Mouse (Mus musculus) lung, postnatal 0 days (tissue): ENCODE measurements around the gene Gucy2e. TPM values are rescaled to one million over a fixed set of nuclear protein-coding genes. Genes with fewer than 3 reads are reported as not detected.

Experiments
- ATAC-seq: fragments of 200-750 bp; cut with Nextera tagmentation; 2 replicates; pipeline ENCODE4 v1.8.0; 2017; ENCODE audit warnings: moderate library complexity
- DNase-seq: peaks from one replicate; pipeline ENCODE4 v3.0.0-alpha.2; 2016; ENCODE audit warnings: low spot score
- H3K27ac ChIP-seq: fragments of 300-500 bp; sonication (generic); 2 replicates; pipeline ENCODE4 v1.5.1; 2014; ENCODE audit warnings: antibody characterized with exemption, mild to moderate bottlenecking, low read length, mixed read lengths
- H3K27me3 ChIP-seq: fragments of 300-500 bp; sonication (generic); replicated peaks from 2 replicates; pipeline ENCODE4 v1.6.1; 2014; ENCODE audit warnings: low read length, mixed read lengths; ENCODE audit not compliant: insufficient read depth
- H3K36me3 ChIP-seq: fragments of 300-500 bp; sonication (generic); 2 replicates; pipeline ENCODE4 v1.6.1; 2014; ENCODE audit warnings: low read length, mixed read lengths; ENCODE audit not compliant: insufficient read depth
- H3K4me1 ChIP-seq: fragments of 300-500 bp; sonication (generic); 2 replicates; pipeline ENCODE4 v1.6.1; 2014; ENCODE audit warnings: antibody characterized with exemption, low read depth, low read length, mixed read lengths; ENCODE audit not compliant: insufficient read depth
- H3K4me2 ChIP-seq: fragments of 300-500 bp; sonication (generic); replicated peaks from 2 replicates; pipeline ENCODE4 v1.6.1; 2014; ENCODE audit warnings: low read depth, mild to moderate bottlenecking, low read length, moderate library complexity, mixed read lengths
- H3K4me3 ChIP-seq: fragments of 300-500 bp; sonication (generic); 2 replicates; pipeline ENCODE4 v1.5.1; 2014; ENCODE audit warnings: low read depth, low read length
- H3K9ac ChIP-seq: fragments of 300-500 bp; sonication (generic); replicated peaks from 2 replicates; pipeline ENCODE4 v1.6.1; 2014; ENCODE audit warnings: low read depth, mild to moderate bottlenecking
- H3K9me3 ChIP-seq: fragments of 300-500 bp; sonication (generic); 2 replicates; pipeline ENCODE4 v1.6.1; 2016; ENCODE audit warnings: low read length, mixed read lengths
- CTCF ChIP-seq: IDR thresholded peaks from 2 replicates; pipeline ENCODE4 v1.5.1; 2016; ENCODE audit warnings: antibody characterized with exemption, mild to moderate bottlenecking
- EP300 ChIP-seq: IDR thresholded peaks from 2 replicates; pipeline ENCODE4 v1.6.1; 2016; ENCODE audit warnings: antibody characterized with exemption, mild to moderate bottlenecking, control low read depth
- WGBS: fragments of 180-500 bp; shearing (Covaris S2); extraction: QIAGEN DNeasy Blood & Tissue Kit; methylation state at CpG from one replicate; pipeline ENCODE4 v1.1.7; 2014; 5-methylcytosine and 5-hydroxymethylcytosine counted together
- polyA plus RNA-seq: library from polyadenylated mRNA; unstranded; fragments of >200 nt; fragmentation: Nextera tagmentation; extraction: Ambion mirVana; gene quantifications from 2 replicates; pipeline ENCODE4 v1.2.1, GENCODE M21; 2015

Gucy2e gene
- polyA plus RNA-seq, 1 experiment from 2014 or later = 0.04 TPM

GRCm38 (mm10) chr11:69233141-69233540 is 3.7 kb downstream of the Gucy2e start:
- H3K27me3 ChIP-seq = peaks cover 18% of the 10 kb centered on the region
- H3K9me3 ChIP-seq = no peaks in the 10 kb centered on the region
- ATAC-seq (no peak), DNase-seq (no peak)
- 81% methylated on average over 2 of the region's 2 CpGs for WGBS
- no peak overlapping the region for H3K4me3 ChIP-seq
- H3K4me2 ChIP-seq = no peak overlapping the region
- TF ChIP-seq EP300 (no peak), CTCF (no peak)
- H3K9ac ChIP-seq = no peak overlapping the region
- no peaks in the 10 kb centered on the region for H3K36me3 ChIP-seq
- no peak overlapping the region for H3K27ac ChIP-seq
- H3K4me1 ChIP-seq = peaks cover 4% of the 10 kb centered on the region; the same call in 1 of the 2 replicates

GRCm38 (mm10) chr11:69230420-69230819 is 6.4 kb downstream of the Gucy2e start:
- no peak for ATAC-seq
- TF ChIP-seq CTCF (no peak), EP300 (no peak)
- 0 out of 2 replicates have a peak, but pooled peaks cover 5% of the 10 kb centered on the region for H3K27me3 ChIP-seq
- DNase-seq = no peak
- WGBS = 71% methylated on average over 4 of the region's 4 CpGs
- no peak overlapping the region for H3K4me3 ChIP-seq
- no peak overlapping the region for H3K27ac ChIP-seq
- peaks cover 3% of the 10 kb centered on the region; the same call in 1 of the 2 replicates for H3K4me1 ChIP-seq
- H3K4me2 ChIP-seq = no peak overlapping the region
- H3K9me3 ChIP-seq = no peaks in the 10 kb centered on the region
- H3K36me3 ChIP-seq = no peaks in the 10 kb centered on the region
- H3K9ac ChIP-seq = no peak overlapping the region

- H3K36me3 ChIP-seq = no peaks in the 10 kb centered on the region
- WGBS = 65% methylated on average over 1 of the region's 1 CpGs
- no peaks in the 10 kb centered on the region for H3K9me3 ChIP-seq
These were observed 11.1 kb downstream of the Gucy2e start for GRCm38 (mm10) chr11:69225715-69226114.

GRCm38 (mm10) chr11:69223101-69223500 is 13.7 kb downstream of the Gucy2e start:
- Histone ChIP-seq H3K27ac (no peak overlapping the region), H3K4me2 (no peak overlapping the region), H3K9ac (no peak overlapping the region), H3K4me3 (no peak overlapping the region), H3K4me1 (no peaks in the 10 kb centered on the region), H3K36me3 (no peaks in the 10 kb centered on the region), H3K27me3 (no peaks in the 10 kb centered on the region), H3K9me3 (no peaks in the 10 kb centered on the region)
- DNase-seq = no peak
- 77% methylated on average over 4 of the region's 4 CpGs for WGBS
- no peak for ATAC-seq
- TF ChIP-seq CTCF = no peak
- TF ChIP-seq EP300 = no peak

More at GRCm38 (mm10) chr11:69225715-69226114, 11.1 kb downstream of the Gucy2e start:
- DNase-seq (no peak), ATAC-seq (no peak)
- no peaks in the 10 kb centered on the region for H3K4me1 ChIP-seq
- no peak overlapping the region for H3K4me2 ChIP-seq
- no peaks in the 10 kb centered on the region for H3K27me3 ChIP-seq
- no peak overlapping the region for H3K4me3 ChIP-seq
- no peak for TF ChIP-seq EP300
- no peak for TF ChIP-seq CTCF
- no peak overlapping the region for H3K9ac ChIP-seq
- no peak overlapping the region for H3K27ac ChIP-seq

GRCm38 (mm10) chr11:69221070-69221469 is 15.8 kb downstream of the Gucy2e start:
- WGBS = 63% methylated on average over 4 of the region's 4 CpGs
- Histone ChIP-seq H3K4me2 (no peak overlapping the region), H3K9me3 (no peaks in the 10 kb centered on the region), H3K27ac (no peak overlapping the region), H3K4me3 (no peak overlapping the region), H3K9ac (no peak overlapping the region), H3K36me3 (no peaks in the 10 kb centered on the region), H3K4me1 (no peaks in the 10 kb centered on the region), H3K27me3 (no peaks in the 10 kb centered on the region)
- TF ChIP-seq EP300 = no peak
- TF ChIP-seq CTCF = no peak
- DNase-seq = no peak
- ATAC-seq = no peak

GRCm38 (mm10) chr11:69218661-69219060 is 18.2 kb downstream of the Gucy2e start:
- WGBS = 22% methylated on average over 2 of the region's 2 CpGs
- Histone ChIP-seq H3K36me3 (no peaks in the 10 kb centered on the region), H3K4me3 (no peak overlapping the region), H3K27me3 (no peaks in the 10 kb centered on the region), H3K27ac (no peak overlapping the region), H3K9me3 (no peaks in the 10 kb centered on the region), H3K4me1 (no peaks in the 10 kb centered on the region), H3K9ac (no peak overlapping the region), H3K4me2 (no peak overlapping the region)
- TF ChIP-seq EP300 = no peak
- no peak for TF ChIP-seq CTCF
- DNase-seq (no peak), ATAC-seq (no peak)

GRCm38 (mm10) chr11:69217411-69217810 is 19.4 kb downstream of the Gucy2e start:
- no peak overlapping the region for H3K9ac ChIP-seq
- ATAC-seq = no peak

More at GRCm38 (mm10) chr11:69217411-69217810, 19.4 kb downstream of the Gucy2e start:
- no peak overlapping the region for H3K4me3 ChIP-seq
- no peaks in the 10 kb centered on the region for H3K4me1 ChIP-seq
- DNase-seq = no peak
- no peak overlapping the region for H3K27ac ChIP-seq
- 87% methylated on average over 5 of the region's 5 CpGs for WGBS
- H3K4me2 ChIP-seq = no peak overlapping the region
- no peaks in the 10 kb centered on the region for H3K27me3 ChIP-seq
- TF ChIP-seq EP300 (no peak), CTCF (no peak)
- H3K9me3 ChIP-seq = no peaks in the 10 kb centered on the region
- H3K36me3 ChIP-seq = no peaks in the 10 kb centered on the region
